Mouse (Mus musculus) adrenal gland, adult 2 months (tissue): ENCODE measurements around the gene Poln. TPM values are rescaled to one million over a fixed set of nuclear protein-coding genes. Genes with fewer than 3 reads are reported as not detected.

Source experiments
- DNase-seq: peaks from one replicate; pipeline ENCODE4 v3.0.0; 2021
- polyA plus RNA-seq: library from polyadenylated mRNA; depleted of rRNA; stranded (reverse); fragments of >200 nt; gene quantifications from 2 replicates; pipeline ENCODE4 v1.2.3, GENCODE M21; 2012
- total RNA-seq, 2 experiments: library from RNA; stranded (reverse); gene quantifications; 2 replicates each; pipeline ENCODE4 v1.2.3; 2021

The Poln gene
- total and polyA plus RNA-seq, 3 experiments, result 3.2 to 12.3 (median 7.0) TPM

- DNase-seq, result no peak
Measured at GRCm38 (mm10) chr5:34119121-34119856, 50.0 kb downstream of the Poln start.

- peak; percentile 44 for DNase-seq
Measured at GRCm38 (mm10) chr5:34105681-34106080, 63.6 kb downstream of the Poln start.

- peak; percentile 22 for DNase-seq
Measured at GRCm38 (mm10) chr5:34097333-34097732, 71.9 kb downstream of the Poln start.

- DNase-seq, result no peak
Measured at GRCm38 (mm10) chr5:34093021-34093420, 76.2 kb downstream of the Poln start.

GRCm38 (mm10) chr5:34032520-34032919, 136.7 kb downstream of the Poln start:
- DNase-seq, result peak; percentile 10

- no peak for DNase-seq
Measured at GRCm38 (mm10) chr5:34031022-34031421, 138.2 kb downstream of the Poln start.

GRCm38 (mm10) chr5:34030101-34030500, 139.1 kb downstream of the Poln start:
- DNase-seq, result no peak

- no peak for DNase-seq
Measured at GRCm38 (mm10) chr5:34018968-34019367, 150.3 kb downstream of the Poln start.

- no peak for DNase-seq
Measured at GRCm38 (mm10) chr5:34014652-34015051, 154.6 kb downstream of the Poln start.

GRCm38 (mm10) chr5:34007392-34007941, 161.8 kb downstream of the Poln start:
- DNase-seq, result no peak

GRCm38 (mm10) chr5:34006832-34007231, 162.4 kb downstream of the Poln start:
- DNase-seq, result no peak

- no peak for DNase-seq
Measured at GRCm38 (mm10) chr5:34004618-34005017, 164.6 kb downstream of the Poln start.

GRCm38 (mm10) chr5:34002636-34003035, 166.6 kb downstream of the Poln start:
- DNase-seq, result no peak

GRCm38 (mm10) chr5:34001401-34001800, 167.8 kb downstream of the Poln start:
- no peak for DNase-seq

GRCm38 (mm10) chr5:34000809-34001208, 168.4 kb downstream of the Poln start:
- no peak for DNase-seq

- peak; percentile 60 for DNase-seq
Measured at GRCm38 (mm10) chr5:33999466-34000090, 169.7 kb downstream of the Poln start.

GRCm38 (mm10) chr5:33998505-33998877, 170.8 kb downstream of the Poln start:
- DNase-seq, result no peak

GRCm38 (mm10) chr5:33997829-33998504, 171.3 kb downstream of the Poln start:
- DNase-seq, result no peak

- DNase-seq, result peak; percentile 79
Measured at GRCm38 (mm10) chr5:33997051-33997741, 172.1 kb downstream of the Poln start.

GRCm38 (mm10) chr5:33996694-33997045, 172.6 kb downstream of the Poln start:
- DNase-seq, result no peak

- DNase-seq, result peak; percentile 63
Measured at GRCm38 (mm10) chr5:33995843-33996693, 173.2 kb downstream of the Poln start, which contains the start of gene Nat8l. Gene Nat8l, plus strand, starts transcription at chr5:33995984.
